ENCODE assay signal across 8 mouse cellular contexts in the genomic region with DNA sequence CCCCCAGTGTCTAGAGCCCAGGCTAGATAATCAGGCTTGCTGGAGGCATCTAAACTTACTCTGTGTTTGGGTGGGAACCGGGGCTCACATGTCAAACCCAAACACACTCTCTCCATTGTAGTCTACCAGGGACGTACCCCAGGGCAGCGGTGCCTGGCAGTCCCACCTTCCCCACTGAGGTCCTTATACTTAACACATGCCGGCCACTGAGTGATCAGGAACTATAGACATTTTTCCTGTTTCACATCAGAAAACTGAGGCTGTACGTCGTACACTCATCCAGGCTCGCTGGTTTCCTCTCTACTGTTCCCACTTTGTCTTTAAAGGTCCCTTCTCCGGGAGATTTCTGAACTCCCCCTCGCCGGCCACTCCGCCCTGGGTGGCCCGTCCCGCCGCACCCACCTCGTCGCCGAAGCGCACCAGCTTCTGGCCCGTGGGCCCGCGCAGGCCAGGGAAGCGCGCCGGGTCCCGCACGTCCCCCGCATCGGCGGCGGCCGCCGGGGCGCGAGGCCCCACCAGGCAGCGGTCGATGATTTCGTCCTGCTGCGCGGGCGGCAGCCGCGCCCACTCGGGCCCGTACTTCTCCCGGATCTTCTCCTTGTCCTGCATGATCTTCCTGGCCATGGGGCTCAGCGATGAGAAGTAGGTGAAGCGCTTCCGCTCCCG. TPM values are rescaled to one million over a fixed set of nuclear protein-coding genes. Genes with fewer than 3 reads are reported as not detected.
A peak's percentile ranks its signal among the peaks of the same experiment; 100 is the strongest.
DNase-seq lines count a peak whose midpoint lies in the region; ATAC-seq and TF ChIP-seq lines count a peak whose summit lies in the region.

No protein-coding gene starts in this region.

- no peaks in the 10 kb centered on the region for H3K9me3 ChIP-seq in kidney, postnatal 0 days (replicated peaks; ENCODE audit: low read length)
- H3K9me3 ChIP-seq in erythroblast, embryonic 14.5 days (ENCODE audit: control insufficient read depth, low read length) = no peaks in the 10 kb centered on the region
- H3K9me3 ChIP-seq in intestine, embryonic 14.5 days (ENCODE audit: control insufficient read depth, low read length) = no peaks in the 10 kb centered on the region
- H3K9me3 ChIP-seq in midbrain, embryonic 16.5 days (replicated peaks; ENCODE audit: control insufficient read depth, low read length, poor library complexity, severe bottlenecking) = no peaks in the 10 kb centered on the region

- H3K27ac ChIP-seq in kidney, postnatal 0 days = peak overlapping the region; percentile 87
- peak overlapping the region; percentile 92 for H3K27ac ChIP-seq in intestine, embryonic 14.5 days (ENCODE audit: low read depth)
- peak overlapping the region; percentile 93 for H3K27ac ChIP-seq in midbrain, embryonic 16.5 days (ENCODE audit: low read length)

- H3K9ac ChIP-seq in kidney, postnatal 0 days (ENCODE audit: low read depth, low read length) = peak overlapping the region; percentile 81
- peak overlapping the region; percentile 92 for H3K9ac ChIP-seq in intestine, embryonic 14.5 days (ENCODE audit: low read length)
- peak overlapping the region; percentile 96 for H3K9ac ChIP-seq in midbrain, embryonic 16.5 days (ENCODE audit: low read depth, low read length)

- in situ Hi-C loops in Patski (cut with MboI; ENCODE audit: low pct_unique_long_range_greater_than_20kb) = no loop called here

- POLR2A ChIA-PET in Patski (lab: Charles Lee) = interaction anchor here (0.6 to 1.7 kb wide), 4 partner anchors 12 to 45 kb away, joined by 3 to 7 read pairs (median 3); no protein-coding TSS in a partner anchor

- CTCF ChIA-PET in Patski (lab: Charles Lee) = interaction anchor here (1.5 kb wide), 1 partner anchor 10 kb away, joined by 5 read pairs; no protein-coding TSS in a partner anchor

- peak overlapping the region; percentile 80 for H3K4me2 ChIP-seq in kidney, postnatal 0 days (ENCODE audit: low read length)
- H3K4me2 ChIP-seq in intestine, embryonic 14.5 days (ENCODE audit: low read length) = peak overlapping the region; percentile 86
- peak overlapping the region; percentile 78 for H3K4me2 ChIP-seq in midbrain, embryonic 16.5 days (ENCODE audit: low read length)

- peak; percentile 33 for DNase-seq in kidney, postnatal 0 days (ENCODE audit: low spot score)
- no peak for DNase-seq in kidney, adult 9 months
- no peak for DNase-seq in Patski (ENCODE audit: low read depth, low spot score)
- peak; percentile 74 for DNase-seq in intestine, embryonic 14.5 days (ENCODE audit: low spot score)
- no peak for DNase-seq in right cerebral cortex, adult 18-20 months
- DNase-seq in left cerebral cortex, adult 9 months (ENCODE audit: low spot score in 2 of 2) = no peak

- TF ChIP-seq CTCF in kidney, postnatal 0 days (IDR thresholded peaks at IDR 0.05; ENCODE audit: low read depth) = no peak
- no peak for TF ChIP-seq CTCF in Patski (IDR thresholded peaks at IDR 0.05)

- WGBS in kidney, postnatal 0 days = under 1% methylated on average over 49 of the region's 49 CpGs
- WGBS in intestine, embryonic 14.5 days = 0% methylated on average over 47 of the region's 49 CpGs
- under 1% methylated on average over 48 of the region's 49 CpGs for WGBS in midbrain, embryonic 16.5 days

- no peaks in the 10 kb centered on the region for H3K27me3 ChIP-seq in kidney, postnatal 0 days (ENCODE audit: insufficient read depth, low read length)
- H3K27me3 ChIP-seq in Patski = no peaks in the 10 kb centered on the region
- no peaks in the 10 kb centered on the region; the same call in 1 of the 2 replicates for H3K27me3 ChIP-seq in erythroblast, embryonic 14.5 days (ENCODE audit: control insufficient read depth)
- no peaks in the 10 kb centered on the region for H3K27me3 ChIP-seq in intestine, embryonic 14.5 days (replicated peaks; ENCODE audit: control insufficient read depth, insufficient read depth, low read length)
- H3K27me3 ChIP-seq in midbrain, embryonic 16.5 days (ENCODE audit: control insufficient read depth, insufficient read depth, low read depth, low read length) = no peaks in the 10 kb centered on the region

- peak; percentile 64 for ATAC-seq in kidney, postnatal 0 days (replicated peaks; ENCODE audit: low FRiP score, low read depth)
- peak; percentile 29 for ATAC-seq in Patski
- ATAC-seq in intestine, embryonic 14.5 days (replicated peaks; ENCODE audit: low FRiP score, low TSS enrichment, low read depth) = peak; percentile 41; the same call in 1 of the 2 replicates
- peak; percentile 57 for ATAC-seq in midbrain, embryonic 16.5 days

- H3K4me3 ChIP-seq in kidney, postnatal 0 days (replicated peaks; ENCODE audit: low read depth, low read length) = peak overlapping the region; percentile 73
- peak overlapping the region; percentile 93 for H3K4me3 ChIP-seq in erythroblast, embryonic 14.5 days (replicated peaks)
- H3K4me3 ChIP-seq in intestine, embryonic 14.5 days (ENCODE audit: low read depth, low read length) = peak overlapping the region; percentile 80
- H3K4me3 ChIP-seq in midbrain, embryonic 16.5 days (ENCODE audit: low read depth, low read length) = peak overlapping the region; percentile 94

- H3K36me3 ChIP-seq in kidney, postnatal 0 days (ENCODE audit: insufficient read depth, low read length) = no peaks in the 10 kb centered on the region
- H3K36me3 ChIP-seq in erythroblast, embryonic 14.5 days (ENCODE audit: control insufficient read depth) = peaks cover 25% of the 10 kb centered on the region
- H3K36me3 ChIP-seq in intestine, embryonic 14.5 days (ENCODE audit: control insufficient read depth, insufficient read depth, low read length) = no peaks in the 10 kb centered on the region
- H3K36me3 ChIP-seq in midbrain, embryonic 16.5 days (ENCODE audit: control insufficient read depth, insufficient read depth, low read length) = no peaks in the 10 kb centered on the region

- H3K4me1 ChIP-seq in kidney, postnatal 0 days (replicated peaks; ENCODE audit: insufficient read depth, low read length) = peaks cover 22% of the 10 kb centered on the region
- peaks cover 60% of the 10 kb centered on the region for H3K4me1 ChIP-seq in erythroblast, embryonic 14.5 days (ENCODE audit: control insufficient read depth)
- peaks cover 34% of the 10 kb centered on the region for H3K4me1 ChIP-seq in intestine, embryonic 14.5 days (replicated peaks; ENCODE audit: control insufficient read depth, insufficient read depth, low read length)
- H3K4me1 ChIP-seq in midbrain, embryonic 16.5 days (ENCODE audit: control insufficient read depth, insufficient read depth, low read length) = peaks cover 36% of the 10 kb centered on the region

RNA-seq across cellular contexts. Expression of a gene that starts 0.6 kb away (rescaled TPM):
- polyA plus RNA-seq in kidney, postnatal 0 days (2015; fragmentation: Nextera tagmentation; extraction: Ambion mirVana) = 30.2 and 32.0 TPM in 2 replicates
- polyA plus RNA-seq in Patski (2021) = 84.9 TPM
- polyA plus RNA-seq in erythroblast, embryonic 14.5 days (2012) = 3.5 TPM in 2 replicates
- 37.6 and 38.1 TPM in 2 replicates for polyA plus RNA-seq in intestine, embryonic 14.5 days (2014; fragmentation: Nextera tagmentation; extraction: Ambion mirVana)
- polyA plus RNA-seq in midbrain, embryonic 16.5 days (2015; fragmentation: Nextera tagmentation; extraction: Ambion mirVana) = 20.0 and 24.2 TPM in 2 replicates

RNA-seq across cellular contexts. Expression of a gene that starts 59.2 kb away (rescaled TPM):
- 29.0 and 29.9 TPM in 2 replicates for polyA plus RNA-seq in kidney, postnatal 0 days (2015; fragmentation: Nextera tagmentation; extraction: Ambion mirVana)
- polyA plus RNA-seq in Patski (2021) = 77.7 TPM
- polyA plus RNA-seq in erythroblast, embryonic 14.5 days (2012) = 0.42 and 0.44 TPM in 2 replicates
- 45.9 and 50.0 TPM in 2 replicates for polyA plus RNA-seq in intestine, embryonic 14.5 days (2014; fragmentation: Nextera tagmentation; extraction: Ambion mirVana)
- polyA plus RNA-seq in midbrain, embryonic 16.5 days (2015; fragmentation: Nextera tagmentation; extraction: Ambion mirVana) = 64.6 and 66.2 TPM in 2 replicates

RNA-seq across cellular contexts. Expression of a gene that starts 59.4 kb away (rescaled TPM):
- polyA plus RNA-seq in kidney, postnatal 0 days (2015; fragmentation: Nextera tagmentation; extraction: Ambion mirVana) = 18.5 and 19.9 TPM in 2 replicates
- polyA plus RNA-seq in Patski (2021) = 18.5 TPM
- polyA plus RNA-seq in erythroblast, embryonic 14.5 days (2012) = 0.11 and 0.29 TPM in 2 replicates
- polyA plus RNA-seq in intestine, embryonic 14.5 days (2014; fragmentation: Nextera tagmentation; extraction: Ambion mirVana) = 24.1 and 25.7 TPM in 2 replicates
- polyA plus RNA-seq in midbrain, embryonic 16.5 days (2015; fragmentation: Nextera tagmentation; extraction: Ambion mirVana) = 34.8 and 36.0 TPM in 2 replicates

Comparison
In these comparisons a context has a peak if more than half of its experiments do, and no peak if none do; other contexts are left out.
1. DNase-seq: peak in kidney, postnatal 0 days (single experiment) and intestine, embryonic 14.5 days (single experiment); none in kidney, adult 9 months (single experiment), Patski (single experiment), right cerebral cortex, adult 18-20 months (single experiment) and left cerebral cortex, adult 9 months (0 of 2).
2. RNA of a gene that starts 59.2 kb away (polyA plus RNA-seq): 77.7 TPM in Patski (single experiment), 64.6 to 66.2 TPM in midbrain, embryonic 16.5 days, 45.9 to 50.0 TPM in intestine, embryonic 14.5 days and 29.0 to 29.9 TPM in kidney, postnatal 0 days; 0.42 to 0.44 TPM in erythroblast, embryonic 14.5 days; every median in the first group is over 10 times any median in the second.
3. RNA of a gene that starts 59.4 kb away (polyA plus RNA-seq): 34.8 to 36.0 TPM in midbrain, embryonic 16.5 days, 24.1 to 25.7 TPM in intestine, embryonic 14.5 days, 18.5 to 19.9 TPM in kidney, postnatal 0 days and 18.5 TPM in Patski (single experiment); 0.11 to 0.29 TPM in erythroblast, embryonic 14.5 days; every median in the first group is over 10 times any median in the second.
4. Peak in every context shown above with its lines, with median percentiles within 50 percentile points of each other: ATAC-seq, H3K27ac ChIP-seq, H3K4me2 ChIP-seq, H3K4me3 ChIP-seq and H3K9ac ChIP-seq.